Mouse (Mus musculus): Measurements from ENCODE around the gene Ensa.

DNA sequence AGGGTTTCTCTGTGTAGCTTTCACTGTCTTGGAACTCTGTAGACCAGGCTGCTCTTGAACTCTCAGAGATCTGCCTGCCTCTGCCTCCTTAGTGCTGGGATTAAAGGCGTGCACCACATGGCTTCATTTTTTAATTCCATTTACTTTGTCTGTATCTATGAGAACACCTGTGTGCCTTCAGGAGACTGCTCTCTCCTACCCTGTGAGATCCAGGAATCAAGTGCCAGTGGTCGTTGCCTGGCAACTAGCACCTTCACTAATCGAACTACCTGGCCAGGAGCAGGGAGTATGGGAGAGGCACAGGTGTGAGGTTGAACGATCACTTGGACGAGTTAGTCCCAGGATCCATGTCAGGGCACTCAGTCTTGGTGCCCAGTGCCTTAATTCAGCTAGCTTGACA is 46.4 kb downstream of the Ensa start:
- no peak for TF ChIP-seq GATA2 (IDR thresholded peaks at IDR 0.05; ENCODE audit: borderline replicate concordance, low read depth, low read length)
- TF ChIP-seq CTCF (IDR thresholded peaks at IDR 0.05; ENCODE audit: low read depth, low read length) = no peak
- TF ChIP-seq GATA1 (IDR thresholded peaks at IDR 0.05; ENCODE audit: borderline replicate concordance, low read length) = no peak
- TF ChIP-seq POLR2AphosphoS5 (IDR thresholded peaks at IDR 0.05; ENCODE audit: insufficient replicate concordance, low read depth, low read length) = no peak
